Mouse (Mus musculus) heart, embryonic 16.5 days (tissue): ENCODE measurements around the gene Casz1. TPM values are rescaled to one million over a fixed set of nuclear protein-coding genes. Genes with fewer than 3 reads are reported as not detected.

ENCODE experiments used
- ATAC-seq: fragments of 200-750 bp; cut with Nextera tagmentation; replicated peaks from 2 replicates; pipeline ENCODE4 v1.8.0; 2017; ENCODE audit warnings: moderate number of reproducible peaks; ENCODE audit not compliant: insufficient read depth, low FRiP score; ENCODE audit errors: extremely low read depth
- H3K27ac ChIP-seq: fragments of 300-500 bp; sonication (generic); 2 replicates; pipeline ENCODE4 v1.5.1; 2014; ENCODE audit warnings: mild to moderate bottlenecking, low read length, control low read depth, moderate library complexity
- H3K27me3 ChIP-seq: fragments of 300-500 bp; sonication (generic); 2 replicates; pipeline ENCODE4 v1.6.1; 2014; ENCODE audit warnings: low read length, mixed read lengths; ENCODE audit not compliant: control insufficient read depth, insufficient read depth
- H3K36me3 ChIP-seq: fragments of 300-500 bp; sonication (generic); 2 replicates; pipeline ENCODE4 v1.6.1; 2014; ENCODE audit not compliant: control insufficient read depth, insufficient read depth
- H3K4me1 ChIP-seq: fragments of 300-500 bp; sonication (generic); 2 replicates; pipeline ENCODE4 v1.6.1; 2014; ENCODE audit warnings: low read length, mixed read lengths; ENCODE audit not compliant: control insufficient read depth, insufficient read depth
- H3K4me2 ChIP-seq: fragments of 300-500 bp; sonication (generic); 2 replicates; pipeline ENCODE4 v1.6.1; 2014; ENCODE audit warnings: low read depth, mild to moderate bottlenecking, control low read depth, low read length
- H3K4me3 ChIP-seq: fragments of 300-500 bp; sonication (generic); 2 replicates; pipeline ENCODE4 v1.5.1; 2014; ENCODE audit warnings: mild to moderate bottlenecking, control low read depth, low read length
- H3K9ac ChIP-seq: fragments of 300-500 bp; sonication (generic); 2 replicates; pipeline ENCODE4 v1.6.1; 2014; ENCODE audit warnings: low read length, control low read depth
- H3K9me3 ChIP-seq: fragments of 300-500 bp; sonication (generic); replicated peaks from 2 replicates; pipeline ENCODE4 v1.6.1; 2016; ENCODE audit warnings: low read length; ENCODE audit not compliant: control insufficient read depth
- WGBS: fragments of 180-500 bp; shearing (Covaris S2); extraction: QIAGEN DNeasy Blood & Tissue Kit; methylation state at CpG from one replicate; pipeline ENCODE4 v1.1.7; 2014; 5-methylcytosine and 5-hydroxymethylcytosine counted together
- polyA plus RNA-seq: library from polyadenylated mRNA; unstranded; fragments of >200 nt; fragmentation: Nextera tagmentation; extraction: Ambion mirVana; gene quantifications from 2 replicates; pipeline ENCODE4 v1.2.1, GENCODE M21; 2015

Casz1 gene
- polyA plus RNA-seq, 1 experiment from 2014 or later, result 22.4 TPM

DNA sequence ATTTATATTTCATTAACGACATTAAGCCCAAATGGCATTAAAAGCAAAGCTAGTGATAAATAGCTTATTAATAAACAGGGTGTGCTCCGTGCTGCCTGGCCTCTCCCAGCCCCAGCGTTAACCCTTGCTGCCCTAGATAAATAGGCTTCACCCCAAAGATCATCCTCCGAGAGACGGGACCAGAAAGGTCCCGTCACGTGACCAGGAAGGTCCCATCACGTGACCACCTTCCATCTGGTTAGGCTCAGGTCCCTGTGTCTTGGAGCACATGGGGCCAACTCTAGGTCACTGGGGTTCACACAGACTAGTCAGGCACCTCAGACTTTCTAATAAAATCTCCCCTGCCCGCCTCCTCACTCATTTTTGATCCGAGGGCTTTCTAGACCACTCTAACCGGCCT is 42.5 kb downstream of the Casz1 start:
- Histone ChIP-seq H3K27ac (peak overlapping the region; percentile 8; the same call in 1 of the 2 replicates), H3K9me3 (no peaks in the 10 kb centered on the region), H3K27me3 (no peaks in the 10 kb centered on the region), H3K4me1 (peaks cover 26% of the 10 kb centered on the region), H3K4me3 (no peak overlapping the region), H3K4me2 (no peak overlapping the region), H3K36me3 (no peaks in the 10 kb centered on the region), H3K9ac (no peak overlapping the region)
- no peak for ATAC-seq
- WGBS, result 63% methylated on average over 11 of the region's 11 CpGs

GRCm38 (mm10) chr4:148847636-148848035 is 43.4 kb downstream of the Casz1 start:
- 87% methylated on average over 9 of the region's 9 CpGs for WGBS
- peaks cover 31% of the 10 kb centered on the region for H3K4me1 ChIP-seq
- no peak overlapping the region for H3K4me3 ChIP-seq
- H3K4me2 ChIP-seq, result no peak overlapping the region
- no peak overlapping the region for H3K27ac ChIP-seq
- H3K9me3 ChIP-seq, result no peaks in the 10 kb centered on the region
- ATAC-seq, result no peak
- no peak overlapping the region for H3K9ac ChIP-seq
- H3K27me3 ChIP-seq, result no peaks in the 10 kb centered on the region
- H3K36me3 ChIP-seq, result no peaks in the 10 kb centered on the region

DNA sequence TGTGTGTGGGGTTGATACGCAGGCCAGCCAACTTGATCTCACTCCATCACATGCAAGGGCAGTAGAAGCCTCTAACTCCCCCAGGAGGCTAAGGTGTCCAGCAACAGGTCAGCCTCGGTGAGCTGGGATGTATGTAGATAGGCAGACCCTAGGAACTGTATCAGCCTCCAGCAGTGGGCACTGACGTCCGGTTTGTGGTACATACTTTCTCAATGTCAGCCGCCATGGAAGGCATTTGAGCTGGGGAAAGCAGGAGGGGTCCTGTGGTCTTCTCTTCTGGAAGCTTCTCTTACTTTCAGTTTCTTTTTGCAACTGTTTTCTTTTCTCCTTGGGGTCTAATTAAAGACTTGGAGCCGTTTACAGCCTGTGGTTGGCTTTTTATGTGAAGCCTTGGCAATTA is 45.2 kb downstream of the Casz1 start:
- WGBS, result 55% methylated on average over 6 of the region's 6 CpGs
- no peak for ATAC-seq
- Histone ChIP-seq H3K27me3 (no peaks in the 10 kb centered on the region), H3K9me3 (no peaks in the 10 kb centered on the region), H3K4me2 (no peak overlapping the region), H3K36me3 (no peaks in the 10 kb centered on the region), H3K4me3 (no peak overlapping the region), H3K4me1 (peaks cover 32% of the 10 kb centered on the region), H3K9ac (0 out of 2 replicates have a peak overlapping the region, but pooled peaks have one; percentile 16), H3K27ac (peak overlapping the region; percentile 13; the same call in 1 of the 2 replicates)

DNA sequence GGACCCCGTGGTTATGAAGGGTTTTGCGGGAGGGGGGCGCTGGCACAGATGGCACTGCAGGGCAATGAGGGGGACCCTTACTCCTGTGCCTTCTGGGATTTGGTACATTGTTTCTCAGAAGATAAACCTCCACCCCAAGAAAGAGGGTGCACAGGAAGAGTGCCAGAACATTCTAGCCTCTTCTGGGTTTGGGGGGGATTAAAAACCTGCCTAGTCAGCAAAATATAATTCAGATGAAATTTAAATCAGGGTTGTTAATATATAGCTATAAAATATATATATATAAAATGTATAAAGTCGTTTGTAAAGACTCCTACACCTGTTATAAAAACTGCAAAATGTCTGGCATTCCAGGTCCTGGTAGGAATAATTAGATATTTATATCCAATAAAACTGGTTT is 48.8 kb downstream of the Casz1 start:
- no peak overlapping the region for H3K4me2 ChIP-seq
- H3K4me1 ChIP-seq, result peaks cover 49% of the 10 kb centered on the region
- H3K27ac ChIP-seq, result no peak overlapping the region
- H3K9me3 ChIP-seq, result no peaks in the 10 kb centered on the region
- no peaks in the 10 kb centered on the region for H3K36me3 ChIP-seq
- ATAC-seq, result no peak
- WGBS, result 76% methylated on average over 4 of the region's 4 CpGs
- H3K27me3 ChIP-seq, result no peaks in the 10 kb centered on the region
- no peak overlapping the region for H3K9ac ChIP-seq
- no peak overlapping the region for H3K4me3 ChIP-seq

DNA sequence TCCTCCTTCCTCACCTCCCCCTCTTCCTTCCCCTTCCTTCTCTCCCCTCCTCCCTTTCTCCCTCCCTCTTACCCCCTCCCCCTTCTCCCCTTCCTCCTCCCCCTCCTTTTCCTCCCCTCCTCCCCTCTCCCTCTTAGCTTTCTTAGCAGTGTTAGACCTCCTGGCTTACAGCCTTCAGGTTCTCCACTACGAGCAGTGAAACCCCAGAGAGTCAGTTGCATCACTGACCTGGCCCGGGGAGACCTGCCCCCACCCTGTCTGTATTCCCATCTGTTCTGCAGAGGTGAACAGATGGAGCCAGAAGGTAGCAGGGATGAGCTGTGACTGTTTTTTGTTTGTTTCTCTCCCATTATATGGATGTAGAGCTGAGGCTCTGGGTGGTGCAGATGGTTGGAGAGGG is 49.9 kb downstream of the Casz1 start:
- no peaks in the 10 kb centered on the region for H3K36me3 ChIP-seq
- H3K27ac ChIP-seq, result no peak overlapping the region

DNA sequence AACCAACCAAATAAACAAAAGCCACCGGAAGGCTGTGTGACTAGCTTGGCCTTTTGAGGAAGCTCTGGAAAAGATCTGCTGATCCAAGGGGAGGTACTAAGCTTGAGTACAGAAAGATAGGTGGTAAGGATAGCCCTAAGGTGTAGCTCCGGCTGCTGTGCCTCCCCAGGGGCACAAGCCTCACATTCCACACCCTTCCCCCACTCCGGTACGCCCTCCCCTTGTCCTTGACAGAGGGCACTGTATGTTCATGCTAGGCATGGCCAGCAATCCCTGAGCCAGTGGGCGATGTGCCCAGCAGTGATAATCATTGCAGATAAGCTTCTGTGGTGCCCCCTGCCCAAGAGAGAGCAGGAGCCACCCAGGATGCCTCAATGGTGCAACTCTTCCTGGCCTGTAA is 51.3 kb downstream of the Casz1 start:
- no peak overlapping the region for H3K4me3 ChIP-seq
- H3K4me1 ChIP-seq, result peaks cover 65% of the 10 kb centered on the region
- no peaks in the 10 kb centered on the region for H3K36me3 ChIP-seq
- ATAC-seq, result no peak
- peaks cover 3% of the 10 kb centered on the region; the same call in 1 of the 2 replicates for H3K27me3 ChIP-seq
- H3K9me3 ChIP-seq, result no peaks in the 10 kb centered on the region
- 45% methylated on average over 5 of the region's 5 CpGs for WGBS
- no peak overlapping the region for H3K9ac ChIP-seq
- peak overlapping the region; percentile 28 for H3K27ac ChIP-seq
- H3K4me2 ChIP-seq, result no peak overlapping the region

More for the DNA sequence above, 49.9 kb downstream of the Casz1 start:
- 26% methylated on average over 2 of the region's 2 CpGs for WGBS
- Histone ChIP-seq H3K4me1 (peaks cover 58% of the 10 kb centered on the region), H3K27me3 (no peaks in the 10 kb centered on the region; the same call in 1 of the 2 replicates), H3K4me2 (no peak overlapping the region), H3K9ac (no peak overlapping the region), H3K9me3 (no peaks in the 10 kb centered on the region), H3K4me3 (no peak overlapping the region)
- no peak for ATAC-seq

DNA sequence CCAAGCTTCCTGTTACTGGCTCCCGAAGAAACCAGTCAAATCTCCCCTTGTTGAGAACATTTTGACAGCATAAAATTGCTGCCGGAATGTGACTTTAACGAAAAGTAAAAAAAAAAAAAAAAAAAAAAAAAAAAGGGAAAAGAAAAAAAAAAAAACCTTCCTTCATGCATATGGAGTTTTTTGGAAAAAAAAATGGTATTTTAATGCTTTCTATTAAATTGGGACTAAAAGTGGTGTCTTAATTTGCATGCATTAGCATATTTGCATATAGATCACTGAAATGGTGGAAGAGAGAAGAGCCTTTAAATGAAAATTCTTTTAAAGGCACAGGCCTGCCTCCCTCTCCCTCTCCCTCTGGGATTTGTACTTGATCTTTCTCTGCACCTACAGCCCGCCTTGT is 52.0 kb downstream of the Casz1 start:
- 77% methylated on average over 4 of the region's 4 CpGs for WGBS
- H3K4me3 ChIP-seq, result no peak overlapping the region
- H3K9ac ChIP-seq, result peak overlapping the region; percentile 45
- peaks cover 62% of the 10 kb centered on the region for H3K4me1 ChIP-seq
- no peak overlapping the region for H3K4me2 ChIP-seq
- ATAC-seq, result no peak
- peak overlapping the region; percentile 61 for H3K27ac ChIP-seq
- H3K36me3 ChIP-seq, result no peaks in the 10 kb centered on the region
- peaks cover 6% of the 10 kb centered on the region for H3K27me3 ChIP-seq
- no peaks in the 10 kb centered on the region for H3K9me3 ChIP-seq

DNA sequence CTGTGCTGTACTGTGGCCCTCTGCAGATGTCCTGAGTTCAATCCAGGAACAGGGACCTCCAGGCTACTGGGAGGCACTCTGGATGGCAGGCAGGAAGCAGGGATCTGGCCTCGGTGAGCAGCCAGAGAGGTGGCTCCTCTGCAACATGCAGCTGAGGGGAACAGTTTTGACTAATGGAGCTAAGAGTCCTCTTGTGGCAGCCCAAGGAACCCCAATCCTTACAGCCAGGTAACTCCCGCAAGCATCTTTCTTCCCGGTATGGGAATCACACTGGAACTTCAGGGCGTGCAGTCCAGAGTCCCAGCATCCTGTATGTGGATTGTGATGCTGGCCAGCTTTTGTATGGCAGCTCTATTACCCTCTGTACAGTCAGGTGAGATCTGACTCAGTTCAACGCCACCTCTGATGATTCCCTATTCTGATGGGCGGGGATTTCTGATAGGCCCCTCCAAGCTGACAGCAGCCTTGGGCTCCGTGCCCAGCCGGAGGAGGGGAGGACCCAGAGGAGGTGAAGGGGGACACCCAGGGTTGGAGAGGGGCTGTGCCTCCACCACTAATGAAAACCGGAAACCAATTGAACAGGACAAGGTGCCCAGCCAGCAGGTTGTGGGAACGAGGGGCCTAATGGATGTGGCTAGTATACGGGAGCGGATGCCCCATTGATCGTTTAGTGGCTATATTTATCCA is 53.3 kb downstream of the Casz1 start:
- Histone ChIP-seq H3K9ac (no peak overlapping the region), H3K4me1 (peaks cover 58% of the 10 kb centered on the region), H3K9me3 (no peaks in the 10 kb centered on the region), H3K27me3 (peaks cover 6% of the 10 kb centered on the region), H3K36me3 (no peaks in the 10 kb centered on the region), H3K4me3 (no peak overlapping the region), H3K27ac (peak overlapping the region; percentile 61), H3K4me2 (no peak overlapping the region)
- ATAC-seq, result peak; percentile 35
- WGBS, result 48% methylated on average over 13 of the region's 13 CpGs

- no peak for ATAC-seq
- peaks cover 6% of the 10 kb centered on the region for H3K27me3 ChIP-seq
- H3K9ac ChIP-seq, result no peak overlapping the region
- H3K27ac ChIP-seq, result peak overlapping the region; percentile 33; the same call in 1 of the 2 replicates
- 55% methylated on average over 7 of the region's 7 CpGs for WGBS
- no peaks in the 10 kb centered on the region for H3K36me3 ChIP-seq
- H3K9me3 ChIP-seq, result no peaks in the 10 kb centered on the region
- H3K4me1 ChIP-seq, result peaks cover 60% of the 10 kb centered on the region
- no peak overlapping the region for H3K4me3 ChIP-seq
- H3K4me2 ChIP-seq, result no peak overlapping the region
Measured at GRCm38 (mm10) chr4:148858194-148858593, 54.0 kb downstream of the Casz1 start.
